Mouse (Mus musculus): ENCODE results near the gene Arid5b.
A peak's percentile ranks its signal among the peaks of the same experiment; 100 is the strongest.

Arid5b gene

DNA sequence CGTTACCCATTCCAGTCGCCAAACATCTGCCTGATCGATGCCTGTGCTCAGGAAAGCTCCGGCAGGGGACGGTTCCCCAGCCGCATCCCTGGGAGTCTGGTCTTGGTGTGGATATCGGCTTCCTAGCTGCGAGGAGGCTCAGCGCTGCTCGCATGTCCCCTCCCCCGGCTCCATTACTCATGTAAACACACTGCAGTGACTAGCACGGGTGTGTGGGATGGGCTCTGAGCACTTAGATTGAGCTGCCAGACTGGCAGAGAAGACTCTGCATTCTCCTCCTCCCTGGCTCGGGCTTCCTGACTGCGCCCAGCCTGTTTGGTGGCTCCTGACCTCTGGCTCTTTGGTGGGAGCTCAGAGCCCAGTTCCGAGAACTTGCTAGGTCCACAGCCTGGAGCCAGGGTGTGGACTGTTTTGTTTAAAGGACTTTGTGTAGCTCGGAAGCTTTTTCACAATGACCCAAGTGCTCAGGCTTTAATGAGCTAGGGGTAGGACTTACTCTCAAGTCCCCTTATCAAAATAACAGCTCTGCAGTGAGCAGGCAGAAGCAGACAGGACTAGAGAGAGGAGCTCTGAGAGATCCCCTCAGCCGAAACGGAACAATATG, 142.0 kb downstream of the Arid5b start:
- DNase-seq (ENCODE audit: low spot score): peak; percentile 55

DNA sequence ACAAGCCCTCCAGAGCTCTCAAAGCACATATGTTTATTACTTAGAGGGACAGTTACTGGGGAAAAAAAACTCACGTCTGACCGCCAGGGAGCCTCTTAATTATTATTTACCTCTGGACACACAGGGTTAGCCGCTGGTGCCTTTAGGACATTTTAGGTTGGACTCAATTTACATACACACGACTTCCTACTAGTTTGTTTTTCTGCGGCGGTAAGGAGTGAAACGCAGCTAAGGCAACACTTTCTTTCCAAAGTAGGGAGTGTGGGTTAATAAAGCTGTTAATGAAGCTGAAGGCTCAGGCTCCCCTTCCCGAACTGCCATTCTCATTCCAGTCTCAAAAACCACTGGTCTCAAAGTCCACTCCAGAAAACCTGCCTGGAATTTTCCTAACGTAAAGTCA, 142.5 kb downstream of the Arid5b start:
- no peak for DNase-seq (ENCODE audit: low spot score)

DNA sequence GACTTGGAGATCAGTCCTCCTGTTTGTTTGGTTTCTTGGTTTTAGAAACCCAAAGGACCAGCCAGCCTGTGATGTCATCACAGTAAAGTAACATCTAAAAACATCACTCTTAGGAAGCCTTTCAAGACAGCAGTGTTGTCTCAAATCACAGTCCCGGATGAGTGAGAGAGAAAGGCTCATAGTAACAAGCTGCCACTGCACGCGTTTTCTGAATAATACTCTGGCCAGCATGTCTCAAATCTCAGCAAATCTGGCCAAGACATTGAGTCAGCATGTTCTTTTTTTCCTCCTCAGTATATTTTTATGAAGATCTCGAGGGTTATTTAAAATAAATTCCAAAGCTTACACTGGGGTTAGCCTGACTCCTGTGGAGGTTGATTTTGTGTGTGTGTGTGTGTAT, 143.1 kb downstream of the Arid5b start:
- no peak for DNase-seq (ENCODE audit: low spot score)

DNA sequence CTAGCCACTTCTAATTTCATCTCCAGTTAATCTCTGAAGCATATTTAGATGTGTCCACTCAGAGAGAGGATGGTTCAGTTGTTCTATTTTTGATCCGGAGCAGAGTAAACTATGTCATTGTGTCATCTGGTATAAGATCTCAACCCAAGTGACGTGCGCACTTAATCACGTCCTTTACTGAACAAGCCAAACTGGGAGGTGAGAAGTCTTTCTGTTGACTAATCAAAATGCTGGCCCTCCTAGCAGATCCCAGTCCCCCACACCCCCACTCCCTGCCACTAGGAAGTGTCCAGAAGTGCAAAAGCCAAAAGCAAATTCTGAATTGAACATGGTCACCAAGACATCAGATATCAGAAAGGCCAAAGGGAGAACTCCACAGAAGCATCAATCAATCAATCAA, 144.0 kb downstream of the Arid5b start:
- DNase-seq (ENCODE audit: low spot score): no peak

DNA sequence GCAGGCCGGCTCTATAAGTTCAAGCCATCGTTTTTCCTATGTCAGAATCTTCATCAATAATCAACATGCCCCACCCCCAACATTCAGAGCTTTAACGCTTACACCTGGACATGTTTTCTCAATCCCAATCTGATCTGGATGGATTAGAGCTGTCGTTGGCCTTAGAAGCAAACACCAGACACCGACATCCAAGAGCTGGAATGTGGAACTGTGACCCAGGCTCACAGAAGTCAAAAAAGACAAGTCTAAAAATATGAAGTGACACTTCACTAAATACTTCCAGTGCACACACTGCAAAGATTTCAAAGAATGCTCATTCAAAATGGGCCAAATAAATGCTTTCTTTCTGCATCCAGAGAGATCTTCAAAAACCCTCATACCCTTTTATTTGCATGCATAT, 144.5 kb downstream of the Arid5b start:
- no peak for DNase-seq (ENCODE audit: low spot score)

DNA sequence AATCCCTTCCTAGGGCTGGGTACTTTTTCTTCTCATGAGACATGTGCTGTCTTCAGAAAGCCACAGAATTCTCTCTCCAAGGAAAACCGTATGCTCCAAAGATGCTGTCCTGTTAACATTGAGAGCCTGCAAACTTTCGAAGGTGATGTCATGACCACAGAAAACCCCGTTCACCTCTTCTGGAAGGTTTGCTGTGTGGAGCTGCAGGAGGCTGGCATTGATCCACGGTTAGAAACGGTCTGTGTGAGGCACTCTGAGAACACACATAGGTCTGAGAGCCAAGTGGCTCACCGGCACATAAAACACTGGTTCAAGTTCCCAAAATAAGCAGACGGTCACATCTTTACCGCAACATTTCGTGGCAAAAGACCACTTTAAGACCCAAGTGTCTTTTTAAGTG, 145.9 kb downstream of the Arid5b start:
- no peak for DNase-seq (ENCODE audit: low spot score)

DNA sequence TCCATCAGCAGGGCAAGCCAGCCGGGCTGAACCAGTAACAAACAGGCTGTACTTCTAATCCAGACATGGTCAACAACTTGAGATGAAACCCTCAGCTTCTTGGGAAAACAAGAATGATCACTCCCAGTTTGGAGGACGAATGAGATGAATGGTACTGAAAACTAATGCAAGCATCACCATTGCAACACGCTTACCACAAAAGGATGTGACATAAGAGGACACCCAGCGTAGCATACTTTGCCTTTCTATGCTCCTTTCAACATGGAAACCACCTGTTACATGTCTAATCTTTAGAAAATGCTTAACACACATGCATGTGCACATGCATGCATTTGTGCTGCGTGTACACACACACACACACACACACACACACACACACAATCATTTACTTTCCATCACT, 146.4 kb downstream of the Arid5b start:
- no peak for DNase-seq (ENCODE audit: low spot score)

DNA sequence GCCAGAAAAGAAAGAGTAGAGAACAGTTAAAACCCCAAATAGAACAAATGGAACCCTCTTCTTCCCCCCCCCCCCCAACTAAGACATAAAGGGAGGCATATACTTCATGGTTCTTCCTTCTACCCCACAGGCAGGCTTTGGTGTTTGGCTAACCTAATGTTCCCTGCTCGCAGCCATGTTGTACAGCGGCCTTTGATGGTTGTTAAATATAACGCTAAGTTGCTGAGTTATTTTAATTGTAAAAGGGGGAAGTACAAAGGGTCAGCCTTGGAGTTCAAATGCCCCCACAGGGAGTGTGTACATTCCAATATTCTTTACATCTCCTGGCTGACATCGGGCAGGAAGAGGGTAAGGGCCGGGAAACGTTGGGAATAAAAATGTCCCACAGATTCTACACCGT, 148.9 kb downstream of the Arid5b start:
- DNase-seq (ENCODE audit: low spot score): no peak

DNA sequence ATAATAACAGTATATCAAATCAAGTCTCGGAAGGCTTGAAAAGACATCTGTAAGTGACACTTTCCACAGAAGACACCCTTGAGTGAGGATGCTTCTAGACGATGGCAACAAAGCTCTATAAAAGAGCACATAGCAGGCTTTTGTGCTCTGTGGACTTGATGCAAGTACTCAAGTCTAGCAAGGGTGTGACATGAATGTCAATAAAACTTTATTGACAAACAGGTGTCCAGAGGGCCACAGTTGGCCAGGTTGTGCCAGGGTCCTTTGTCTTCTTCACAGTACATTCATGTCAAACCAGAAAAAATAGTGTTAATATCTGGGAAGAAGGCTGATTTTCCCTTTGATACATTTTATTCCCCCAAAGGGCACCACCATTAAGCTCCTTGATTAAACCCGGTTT, 149.5 kb downstream of the Arid5b start:
- DNase-seq (ENCODE audit: low spot score): no peak

DNA sequence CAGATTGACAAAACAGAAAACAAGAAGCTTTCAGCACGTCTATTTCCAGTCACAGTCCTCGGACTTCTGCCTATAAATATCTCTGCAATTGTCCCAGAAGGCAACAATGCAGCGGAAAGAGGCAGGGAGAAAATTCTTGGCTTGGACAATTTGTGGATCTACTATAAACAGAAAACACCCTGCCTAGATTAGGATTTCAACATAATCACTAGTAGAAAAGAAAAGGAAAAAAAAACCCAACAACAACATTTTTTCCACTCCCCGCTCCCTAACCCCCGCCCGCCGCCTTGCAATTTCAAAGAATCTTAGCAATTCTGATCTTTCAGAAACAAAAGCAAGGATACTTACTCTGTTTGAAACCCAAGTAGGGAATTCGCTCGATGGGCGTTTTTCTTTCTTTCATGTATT, 150.1 kb downstream of the Arid5b start:
- no peak for DNase-seq (ENCODE audit: low spot score)

DNA sequence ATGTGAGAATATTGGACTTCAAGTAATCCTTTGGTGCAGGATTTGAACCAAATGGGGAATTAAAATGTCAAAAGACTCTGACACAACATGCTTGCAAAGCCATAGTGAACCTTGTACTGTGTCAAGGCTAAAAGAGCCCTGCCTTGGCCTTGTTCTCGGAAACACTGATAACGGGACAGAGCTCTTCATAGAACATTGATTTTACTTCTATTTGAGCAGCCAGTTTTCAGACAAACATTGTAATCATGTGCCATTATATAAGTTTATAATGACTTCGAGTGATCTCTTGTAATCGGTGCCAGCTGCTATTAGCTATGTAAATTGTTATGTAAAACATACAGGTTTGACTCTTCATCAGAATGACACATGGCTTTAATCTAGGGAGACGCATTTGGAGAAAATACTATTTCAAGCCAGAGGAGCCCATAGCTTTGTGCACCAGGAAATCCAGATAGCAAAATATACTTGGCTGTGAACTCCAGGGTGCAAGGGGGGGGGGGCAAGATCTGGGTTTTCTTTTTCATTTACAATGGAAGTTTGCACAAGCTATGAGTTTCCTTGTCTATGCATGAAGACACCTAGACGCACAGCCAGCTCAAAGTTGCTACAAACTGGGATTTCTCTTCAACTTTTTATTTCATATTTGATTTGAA, 150.8 kb downstream of the Arid5b start:
- no peak for DNase-seq (ENCODE audit: low spot score)

DNA sequence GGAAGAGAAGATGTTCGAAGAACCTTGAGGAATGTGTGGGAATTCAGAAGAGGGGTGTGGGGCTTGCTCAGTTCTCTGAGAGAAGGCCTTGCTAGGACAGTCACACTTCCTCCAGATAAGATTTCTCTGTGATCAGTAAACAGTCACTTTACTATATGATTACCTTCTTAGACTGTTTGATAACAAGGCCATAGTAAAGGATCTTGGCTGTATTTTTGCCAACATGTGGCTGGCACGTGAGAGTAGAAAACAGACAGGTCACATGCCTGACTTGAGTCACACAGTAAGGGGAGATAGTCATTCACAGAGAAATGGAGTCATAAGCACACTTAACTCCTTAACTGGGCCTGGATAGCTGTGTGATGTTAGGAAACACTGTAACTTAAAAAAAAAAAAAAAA, 151.4 kb downstream of the Arid5b start:
- DNase-seq (ENCODE audit: low spot score): no peak

DNA sequence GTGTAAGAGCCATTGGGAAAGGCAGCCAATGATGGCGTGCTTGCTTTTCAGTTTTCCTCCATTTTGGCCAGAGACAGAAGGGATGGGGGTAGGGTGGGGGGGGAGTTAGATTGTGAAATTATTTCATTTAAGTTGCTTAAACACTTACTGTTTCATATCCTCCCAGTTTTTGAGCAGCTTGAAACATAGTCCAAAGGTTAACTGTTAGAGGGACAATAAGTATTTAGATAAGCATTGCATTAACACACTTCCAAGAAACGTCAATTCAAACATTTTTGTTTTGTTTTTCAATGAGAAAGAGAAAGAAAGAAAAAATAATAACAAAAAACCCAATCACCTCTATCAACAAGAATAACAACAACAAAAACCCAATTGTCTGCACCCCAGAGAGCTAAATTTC, 152.0 kb downstream of the Arid5b start:
- DNase-seq (ENCODE audit: low spot score): no peak

DNA sequence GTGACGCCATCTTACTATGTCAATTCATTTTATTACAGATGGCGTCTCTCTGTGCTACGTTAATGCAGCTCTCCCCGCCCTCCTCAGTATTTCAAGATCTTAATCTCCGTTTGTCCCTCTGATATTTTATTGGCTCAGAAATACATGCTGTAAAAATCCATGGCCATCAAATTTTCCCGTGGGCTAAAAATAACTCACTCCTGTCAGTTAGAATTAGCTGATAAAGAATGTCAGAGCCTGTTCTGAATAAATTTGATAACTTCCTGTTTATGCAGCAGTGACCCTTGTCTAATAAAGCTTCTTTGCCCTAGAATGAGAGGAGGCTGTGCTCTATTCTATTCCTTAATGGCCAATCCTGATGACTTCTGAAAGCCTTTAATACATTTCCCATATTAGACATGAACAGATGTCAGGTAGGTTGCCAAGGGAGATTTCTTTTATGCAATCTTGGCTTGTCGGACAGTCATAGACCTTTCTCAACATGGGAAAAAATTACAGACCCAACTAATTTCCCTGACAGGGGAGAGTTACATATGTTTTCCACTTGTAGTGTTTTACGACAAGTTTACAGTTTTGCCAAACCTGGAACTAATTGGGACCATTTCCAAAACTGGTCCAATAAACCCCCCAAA, 152.5 kb downstream of the Arid5b start:
- no peak for DNase-seq (ENCODE audit: low spot score)

DNA sequence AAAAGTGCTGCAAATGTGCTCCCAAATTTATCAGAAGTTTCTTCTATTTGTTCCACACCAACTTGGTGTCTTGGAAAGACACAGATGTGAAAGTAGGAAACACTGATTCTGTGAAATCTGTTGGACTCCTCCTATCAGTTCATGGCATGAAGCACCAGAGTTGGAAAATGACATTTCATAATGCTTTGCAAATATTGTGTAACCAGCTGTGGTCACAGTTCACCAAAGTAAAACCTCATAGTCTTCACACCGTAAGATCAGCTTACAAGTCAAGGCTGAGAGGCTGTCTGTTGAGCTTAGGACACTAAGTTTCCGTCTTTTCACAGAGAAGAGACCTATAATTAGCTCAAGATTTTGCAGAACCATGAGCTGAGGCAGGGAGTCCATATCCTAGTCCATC, 153.6 kb downstream of the Arid5b start:
- DNase-seq (ENCODE audit: low spot score): no peak

DNA sequence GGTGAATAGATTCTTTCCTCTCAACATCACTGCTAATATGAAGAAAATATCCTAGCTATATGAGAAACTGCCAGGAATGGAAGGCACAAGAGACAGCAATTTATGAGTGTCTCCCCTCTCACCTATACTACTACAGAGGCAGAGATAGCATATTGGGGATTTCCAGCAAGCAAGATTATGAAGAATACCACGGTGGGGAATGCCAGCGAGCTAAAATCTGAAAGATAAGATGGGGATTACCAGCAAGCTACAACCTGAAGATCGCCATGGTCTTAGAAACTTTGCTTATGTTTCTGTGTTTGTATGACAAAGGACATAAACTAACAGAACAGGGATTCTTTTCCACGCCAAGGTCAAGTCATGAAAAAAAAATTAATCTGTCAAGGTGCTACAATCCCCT, 155.1 kb downstream of the Arid5b start:
- DNase-seq (ENCODE audit: low spot score): no peak

DNA sequence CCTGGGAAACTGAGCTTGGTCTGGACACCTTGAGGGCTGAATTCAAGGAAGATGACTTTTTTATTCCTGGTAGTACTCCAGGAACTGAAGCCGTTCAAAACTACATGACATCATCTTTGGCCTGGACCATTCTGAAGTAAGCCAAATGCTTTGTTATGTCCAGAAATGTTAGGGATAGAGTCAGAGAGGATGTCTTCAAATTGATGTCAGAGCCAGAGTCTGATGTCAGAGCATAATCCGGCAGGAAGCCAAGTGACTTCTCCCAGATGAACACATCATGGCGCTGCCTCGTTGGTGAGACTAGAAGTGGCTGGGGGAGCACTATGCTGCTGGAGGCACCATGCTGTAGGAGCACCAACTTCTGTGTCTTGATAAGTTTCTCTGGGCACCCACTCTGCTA, 156.6 kb downstream of the Arid5b start:
- no peak for DNase-seq (ENCODE audit: low spot score)

DNA sequence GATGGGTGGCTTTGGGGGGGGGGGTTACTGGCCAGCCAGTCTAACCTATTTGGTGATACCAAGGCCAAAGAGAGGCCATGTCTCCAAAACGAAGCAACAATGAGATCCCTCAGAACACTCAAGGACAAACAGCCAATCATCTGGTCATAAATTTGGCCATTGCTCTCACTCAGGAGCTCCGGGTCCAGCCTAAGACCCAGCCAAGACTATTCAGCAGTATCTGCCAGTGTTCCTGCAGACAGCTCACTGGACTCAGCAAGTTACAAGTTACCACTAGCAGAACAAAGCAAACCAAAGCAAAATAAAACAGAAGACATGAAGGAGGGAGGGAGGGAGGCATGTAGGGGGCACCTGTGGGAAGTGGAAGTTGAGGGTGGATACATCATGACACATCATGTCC, 157.3 kb downstream of the Arid5b start:
- no peak for DNase-seq (ENCODE audit: low spot score)

DNA sequence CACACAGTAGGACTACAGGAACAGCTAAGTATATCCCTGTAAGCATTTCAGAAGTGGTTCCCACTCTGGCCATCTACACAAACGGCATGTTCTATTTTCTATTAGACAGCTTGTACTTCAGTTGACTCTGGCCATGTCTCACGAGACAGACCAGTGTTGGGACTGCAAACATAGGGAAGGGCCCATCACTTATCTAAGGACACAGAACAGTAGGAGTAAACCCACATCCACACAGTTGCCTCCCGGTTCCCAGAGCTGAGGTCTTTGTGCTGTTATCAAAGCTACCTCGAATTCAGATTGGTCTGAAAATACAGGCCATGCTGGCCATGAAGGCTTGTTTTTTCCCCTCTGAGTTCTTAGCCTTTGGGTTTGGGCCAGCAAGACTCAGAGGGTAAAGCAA, 158.5 kb downstream of the Arid5b start:
- DNase-seq (ENCODE audit: low spot score): no peak

DNA sequence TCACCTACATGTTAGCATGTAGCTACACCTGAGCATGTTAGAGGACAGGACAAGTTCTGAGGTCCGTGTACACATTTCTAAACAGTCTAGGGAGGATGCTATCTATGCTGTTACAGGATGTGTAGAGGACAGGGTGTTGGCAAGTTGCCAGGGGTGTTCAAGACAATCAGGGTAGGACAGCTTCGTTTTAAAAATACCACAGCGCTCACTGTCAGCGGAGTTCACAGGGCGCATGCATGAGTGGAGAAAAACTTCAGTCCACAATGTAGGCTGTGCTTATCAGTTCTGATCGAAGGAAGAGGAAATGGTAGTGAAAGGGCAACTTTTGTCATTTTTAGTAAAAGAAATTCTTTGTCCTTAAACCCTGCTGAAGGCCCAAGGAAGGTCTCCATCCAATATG, 159.3 kb downstream of the Arid5b start:
- peak; percentile 70 for DNase-seq (ENCODE audit: low spot score)

DNA sequence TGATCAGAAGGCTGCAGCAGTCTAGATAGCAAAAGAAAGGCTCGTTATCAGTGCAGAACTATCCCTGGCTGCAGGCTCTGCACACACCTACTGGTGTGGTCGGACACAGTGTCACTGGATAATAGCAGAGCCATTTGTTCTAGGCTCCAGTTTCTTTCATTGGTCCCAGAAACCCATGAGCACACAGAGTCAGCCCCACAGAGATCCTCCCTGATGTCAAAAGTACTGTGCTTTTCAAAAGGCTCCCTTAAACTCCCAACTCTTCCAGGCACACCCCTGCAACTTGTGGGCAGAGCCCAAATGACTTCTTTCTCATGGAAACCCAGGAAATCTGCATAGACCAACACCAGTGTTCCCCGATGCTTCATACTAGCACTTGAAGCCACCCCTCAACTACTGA, 163.6 kb downstream of the Arid5b start:
- DNase-seq (ENCODE audit: low spot score): no peak

DNA sequence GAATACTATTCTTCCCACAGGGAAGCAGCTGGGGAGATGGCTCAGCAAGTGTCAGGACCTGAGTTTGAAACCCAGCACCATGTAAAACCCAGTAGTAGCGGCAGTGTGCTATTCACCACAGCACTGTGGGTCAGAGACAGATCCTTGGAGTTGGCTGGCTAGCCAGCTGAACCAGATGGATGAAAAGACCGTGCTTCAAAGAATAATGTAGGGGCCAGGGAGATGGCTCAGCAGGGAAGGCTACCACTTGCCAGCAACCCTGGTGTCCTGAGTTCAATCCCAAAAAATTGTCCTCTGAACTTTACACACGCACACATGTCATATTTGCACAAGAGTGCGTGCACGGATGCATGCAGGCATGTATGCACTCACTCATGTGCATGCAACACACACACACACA, 164.9 kb downstream of the Arid5b start:
- DNase-seq (ENCODE audit: low spot score): no peak

DNA sequence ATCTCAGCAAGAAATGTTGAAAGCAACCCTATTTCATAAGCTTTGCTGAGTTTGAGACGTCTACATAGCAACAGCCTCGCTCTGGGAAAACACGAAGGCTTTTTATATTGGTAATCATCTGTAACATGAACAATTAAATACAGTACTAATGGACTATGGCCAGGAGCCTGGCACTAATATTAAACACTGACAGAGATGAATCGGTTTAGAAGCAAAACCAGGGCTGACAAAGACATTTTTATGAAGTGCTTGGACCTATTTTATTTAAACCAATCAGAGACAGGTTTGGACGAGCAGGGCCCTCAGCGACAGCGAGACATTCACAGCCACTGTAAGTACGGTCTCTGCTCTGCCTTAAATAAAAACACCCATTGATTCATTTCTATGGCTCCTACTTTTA, 165.6 kb downstream of the Arid5b start:
- no peak for DNase-seq (ENCODE audit: low spot score)

DNA sequence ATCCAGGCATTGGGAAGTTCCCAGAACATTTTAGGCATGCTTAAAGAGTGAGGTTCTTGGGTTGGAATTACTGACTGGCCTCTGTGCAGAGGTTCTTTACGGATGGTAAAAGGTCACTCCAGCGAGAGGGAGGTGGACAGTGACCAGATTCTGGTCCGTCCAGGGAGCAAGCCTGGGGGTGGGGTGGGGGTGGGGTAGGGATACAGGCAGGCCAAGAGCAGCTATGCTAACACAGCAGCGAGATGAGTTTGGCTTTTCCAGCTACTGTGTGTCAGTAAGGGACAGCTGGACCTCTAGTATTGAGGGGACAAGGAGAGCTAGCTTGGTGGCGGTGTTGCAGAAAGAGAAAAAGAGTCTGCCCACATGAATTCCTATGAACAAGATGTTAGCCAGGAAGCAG, 167.9 kb downstream of the Arid5b start:
- DNase-seq (ENCODE audit: low spot score): no peak

Data from T-cell, adult 2 months (primary cell).